Mouse (Mus musculus): ENCODE data around the gene Slc27a2.

DNA sequence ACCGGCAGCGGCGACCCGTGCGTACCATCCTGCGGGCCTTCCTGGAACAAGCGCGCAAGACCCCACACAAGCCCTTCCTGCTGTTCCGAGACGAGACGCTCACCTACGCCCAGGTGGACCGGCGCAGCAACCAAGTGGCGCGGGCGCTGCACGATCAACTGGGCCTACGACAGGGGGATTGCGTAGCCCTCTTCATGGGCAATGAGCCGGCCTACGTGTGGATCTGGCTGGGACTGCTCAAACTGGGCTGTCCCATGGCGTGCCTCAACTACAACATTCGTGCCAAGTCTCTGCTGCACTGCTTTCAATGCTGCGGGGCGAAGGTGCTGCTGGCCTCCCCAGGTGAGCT lies 1.1 kb downstream of the Slc27a2 start:
- TF ChIP-seq CTCF (IDR thresholded peaks at IDR 0.05; ENCODE audit: insufficient read depth, low read length) (no peak), POLR2A (IDR thresholded peaks at IDR 0.05; ENCODE audit: borderline replicate concordance, extremely low read depth, low read depth, low read length) (no peak)

Data from lung, adult 2 months (tissue).